In the genomic region with DNA sequence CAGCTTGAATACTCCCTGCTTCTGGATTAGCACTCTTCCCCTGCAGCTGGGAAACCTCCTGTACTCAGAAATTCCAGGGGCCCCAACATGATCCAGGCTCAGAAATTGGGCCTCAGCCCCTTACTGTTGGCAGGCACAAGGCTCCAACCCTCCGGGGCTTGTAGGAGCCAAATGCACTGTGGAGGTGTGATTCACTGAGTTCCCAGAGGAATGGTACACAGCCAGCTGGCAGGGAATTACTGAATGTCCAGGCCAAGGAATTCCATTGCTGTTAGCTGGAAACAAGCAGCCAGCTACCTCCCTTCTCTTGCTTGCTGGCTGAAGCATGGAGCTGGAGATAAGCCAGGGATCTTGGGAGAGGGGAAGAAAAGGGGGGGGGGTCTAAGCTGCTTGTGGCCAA, we compare ENCODE assay signal across 8 mouse cellular contexts.
DNase-seq lines count a peak whose midpoint lies in the region; ATAC-seq and TF ChIP-seq lines count a peak whose summit lies in the region.

No protein-coding gene starts in this region.

- no peak for TF ChIP-seq CTCF in Patski (IDR thresholded peaks at IDR 0.05)
- TF ChIP-seq CTCF in brain, embryonic 14.5 days (IDR thresholded peaks at IDR 0.05; ENCODE audit: borderline replicate concordance, extremely low read depth, insufficient read depth, insufficient read length) = no peak

- no peaks in the 10 kb centered on the region for H3K27me3 ChIP-seq in Patski

- peak; percentile 79 for DNase-seq in Patski (ENCODE audit: low read depth, low spot score)
- peak; percentile 97 for DNase-seq in brain, embryonic 14.5 days (ENCODE audit: low read depth)
- DNase-seq in gastrocnemius, postnatal 25 days = peak; percentile 89
- peak; percentile 55 for DNase-seq in kidney, adult 8-10 months
- DNase-seq in left cerebral cortex, postnatal 4 days = peak; percentile 82
- DNase-seq in right cerebral cortex, adult 18-20 months = peak; percentile 67
- DNase-seq in embryo, embryonic 9.5 days (ENCODE audit: extremely low spot score) = no peak
- no peak for DNase-seq in T-cell, adult 2 months (ENCODE audit: low spot score)

- in situ Hi-C loops in Patski (cut with MboI; ENCODE audit: low pct_unique_long_range_greater_than_20kb) = no loop called here

- peak; percentile 99 for ATAC-seq in Patski

- CTCF ChIA-PET in Patski (lab: Charles Lee) = interaction anchor here (0.7 to 2.3 kb wide), 3 partner anchors 21 to 79 kb away, joined by 3 to 7 read pairs (median 3); no protein-coding TSS in a partner anchor

- POLR2A ChIA-PET in Patski (lab: Charles Lee) = interaction anchor here (0.6 kb wide), 1 partner anchor 14 kb away, joined by 3 read pairs; no protein-coding TSS in a partner anchor

- intact Hi-C loops in left cerebral cortex, postnatal 4 days (cut with DNase I) = no loop called here

- no peak for TF ChIP-seq POLR2A in brain, embryonic 14.5 days (IDR thresholded peaks at IDR 0.05; ENCODE audit: borderline replicate concordance, extremely low read depth, insufficient read depth, insufficient read length, poor library complexity, severe bottlenecking)

Comparison
In these comparisons a context has a peak if more than half of its experiments do, and no peak if none do; other contexts are left out.
1. DNase-seq: peak in Patski (single experiment), brain, embryonic 14.5 days (single experiment), gastrocnemius, postnatal 25 days (single experiment), kidney, adult 8-10 months (2 of 2), left cerebral cortex, postnatal 4 days (single experiment) and right cerebral cortex, adult 18-20 months (single experiment); none in embryo, embryonic 9.5 days (single experiment) and T-cell, adult 2 months (single experiment).